Mouse (Mus musculus): Measurements from ENCODE around the gene Sesn3.

DNA sequence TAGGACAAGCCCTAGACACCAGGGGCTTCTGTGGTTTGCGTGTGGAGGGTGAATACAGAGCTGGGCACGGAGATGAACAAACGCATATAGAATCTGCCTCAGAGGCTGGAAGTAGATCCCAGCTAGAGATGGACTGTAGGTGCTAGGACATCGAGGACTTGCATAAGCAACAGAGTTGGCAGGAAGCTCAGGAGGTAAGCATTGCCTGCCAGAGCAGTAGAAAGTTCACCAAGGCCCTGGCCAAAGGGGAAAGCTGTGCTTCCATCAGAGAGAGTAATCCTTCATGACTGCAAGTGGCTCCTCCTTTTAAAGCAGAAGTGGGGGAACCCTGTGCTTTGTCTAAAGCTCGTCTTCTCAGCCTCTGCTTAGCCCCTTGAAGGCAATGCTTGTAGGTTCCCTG is 74.5 kb downstream of the Sesn3 start:
- no peak for TF ChIP-seq CTCF (IDR thresholded peaks at IDR 0.05; ENCODE audit: control insufficient read depth, insufficient read depth, insufficient read length)
- TF ChIP-seq MAX (IDR thresholded peaks at IDR 0.05), result no peak
- TF ChIP-seq MYOG (IDR thresholded peaks at IDR 0.05; ENCODE audit: control insufficient read depth, extremely low read depth, insufficient read length), result no peak

Data from C2C12 (cell line).